Mouse (Mus musculus): ENCODE measurements around the gene Srm.

Srm gene

GRCm38 (mm10) chr4:148633395-148634061 lies 42.2 kb downstream of the Srm start:
- no peak for DNase-seq (ENCODE audit: low spot score in 2 of 2)

DNA sequence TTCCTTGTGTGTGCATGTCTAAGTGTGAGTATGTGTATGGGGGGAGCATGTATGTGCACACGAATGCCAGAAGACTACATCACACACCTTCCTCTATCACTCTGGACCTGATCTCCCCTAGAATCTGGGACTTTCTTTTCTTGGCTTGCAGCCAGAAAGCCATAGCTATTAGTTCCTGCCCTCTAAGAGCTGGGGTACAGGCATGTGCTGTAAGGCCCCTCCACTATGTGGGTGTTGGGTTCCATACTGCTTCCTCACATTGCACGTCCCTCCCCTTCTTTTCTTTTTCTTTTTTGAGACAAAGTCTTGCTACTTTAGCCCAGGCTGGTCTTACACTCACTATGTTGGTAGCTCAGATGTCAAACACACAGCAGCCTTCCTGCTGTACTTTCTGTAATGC lies 44.0 kb downstream of the Srm start:
- no peak for DNase-seq (ENCODE audit: low spot score in 2 of 2)

DNA sequence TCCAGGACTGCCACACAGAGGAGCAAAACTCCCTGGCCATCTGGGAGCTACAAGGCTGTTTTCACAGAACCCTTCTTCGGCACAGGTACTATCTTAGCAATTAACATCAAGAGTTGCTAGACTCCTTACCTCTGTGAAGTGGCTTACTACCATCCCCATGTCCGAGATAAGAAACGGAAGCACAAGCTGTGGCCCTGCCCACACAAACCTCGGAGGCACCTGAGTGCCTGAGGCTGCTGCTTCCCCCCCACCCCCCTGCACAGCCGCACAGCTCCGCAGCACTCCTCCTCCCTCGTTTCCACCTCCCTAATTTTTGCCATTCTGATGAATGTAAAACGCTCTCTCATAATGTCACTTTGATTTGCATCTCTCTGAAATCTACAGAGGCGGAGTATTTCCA lies 47.0 kb downstream of the Srm start:
- DNase-seq (ENCODE audit: low spot score in 2 of 2), result no peak

DNA sequence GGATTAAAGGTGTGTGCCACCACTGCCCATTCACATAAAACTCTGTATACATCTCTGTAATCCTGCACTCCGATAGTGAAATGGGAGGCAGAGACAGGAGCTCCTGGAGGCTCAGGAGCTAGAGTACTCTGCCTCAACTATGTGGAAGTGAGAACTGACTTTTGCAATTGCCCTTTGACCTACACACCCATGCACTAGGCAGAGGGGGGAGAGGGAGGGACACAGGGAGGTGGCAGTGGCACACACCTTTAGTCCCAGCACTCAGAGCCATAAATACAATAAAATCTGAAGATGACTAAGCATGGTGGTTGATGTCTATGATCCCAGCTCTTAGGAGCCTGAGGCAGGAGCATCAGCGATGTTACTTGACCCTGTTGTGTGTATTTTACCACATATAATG lies 48.2 kb downstream of the Srm start:
- no peak for DNase-seq (ENCODE audit: low spot score in 2 of 2)

DNA sequence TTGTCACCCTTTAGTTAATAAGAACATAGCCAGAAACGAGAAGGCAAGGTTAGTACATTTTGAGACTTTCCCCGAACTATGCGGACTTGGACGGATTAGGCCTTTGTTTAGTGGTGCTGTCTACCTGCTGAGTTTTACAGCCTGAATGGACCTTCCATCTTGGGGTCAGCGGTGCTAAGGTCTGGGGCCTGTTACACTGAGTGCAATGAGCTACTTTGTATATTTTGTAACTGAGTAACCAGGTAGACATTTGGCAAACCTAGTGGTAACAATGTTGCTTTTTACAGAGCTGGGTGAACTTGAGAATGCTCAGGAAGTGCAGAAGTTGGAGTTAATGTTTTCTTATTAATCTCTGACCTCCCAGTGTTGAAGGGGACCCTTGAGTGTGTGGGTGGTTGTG lies 49.8 kb downstream of the Srm start:
- DNase-seq (ENCODE audit: low spot score in 2 of 2), result no peak

- no peak for DNase-seq (ENCODE audit: low spot score in 2 of 2)
Observed at GRCm38 (mm10) chr4:148643291-148644156, 52.2 kb downstream of the Srm start, which contains the start of gene Gm572. Gm572 (plus strand) TSS chr4:148643317.

- DNase-seq (ENCODE audit: low spot score in 2 of 2), result peak; percentile 44 to 55
Observed at GRCm38 (mm10) chr4:148644157-148644511, 52.8 kb downstream of the Srm start.

All from urinary bladder, adult 18-20 months (tissue).